Mouse (Mus musculus) stomach, postnatal 0 days (tissue): ENCODE results near the gene Gm28372. TPM values are rescaled to one million over a fixed set of nuclear protein-coding genes. Genes with fewer than 3 reads are reported as not detected.

Source experiments
- ATAC-seq: fragments of 200-750 bp; cut with Nextera tagmentation; 2 replicates; pipeline ENCODE4 v1.8.0; 2017; ENCODE audit not compliant: low FRiP score, low TSS enrichment
- DNase-seq: peaks from one replicate; pipeline ENCODE4 v3.0.0-alpha.2; 2016; ENCODE audit warnings: low spot score
- H3K27ac ChIP-seq: fragments of 300-500 bp; sonication (generic); replicated peaks from 2 replicates; pipeline ENCODE4 v1.5.1; 2014; ENCODE audit warnings: mild to moderate bottlenecking, control low read depth
- H3K27me3 ChIP-seq: fragments of 300-500 bp; sonication (generic); 2 replicates; pipeline ENCODE4 v1.6.1; 2014; ENCODE audit warnings: low read length; ENCODE audit not compliant: control insufficient read depth, insufficient read depth
- H3K36me3 ChIP-seq: fragments of 300-500 bp; sonication (generic); 2 replicates; pipeline ENCODE4 v1.6.1; 2014; ENCODE audit warnings: low read length, mixed read lengths; ENCODE audit not compliant: control insufficient read depth, insufficient read depth
- H3K4me1 ChIP-seq: fragments of 300-500 bp; sonication (generic); replicated peaks from 2 replicates; pipeline ENCODE4 v1.6.1; 2014; ENCODE audit warnings: antibody characterized with exemption; ENCODE audit not compliant: control insufficient read depth, insufficient read depth
- H3K4me2 ChIP-seq: fragments of 300-500 bp; sonication (generic); replicated peaks from 2 replicates; pipeline ENCODE4 v1.6.1; 2014; ENCODE audit warnings: low read depth, mild to moderate bottlenecking, control low read depth, moderate library complexity
- H3K4me3 ChIP-seq: fragments of 300-500 bp; sonication (generic); 2 replicates; pipeline ENCODE4 v1.5.1; 2014; ENCODE audit warnings: low read depth, low read length, control low read depth
- H3K9ac ChIP-seq: fragments of 300-500 bp; sonication (generic); 2 replicates; pipeline ENCODE4 v1.6.1; 2014; ENCODE audit warnings: mild to moderate bottlenecking, low read length, control low read depth, mixed read lengths
- H3K9me3 ChIP-seq: fragments of 300-500 bp; sonication (generic); 2 replicates; pipeline ENCODE4 v1.6.1; 2016; ENCODE audit warnings: low read length; ENCODE audit not compliant: control insufficient read depth
- CTCF ChIP-seq: IDR thresholded peaks from 2 replicates; pipeline ENCODE4 v1.5.1; 2016; ENCODE audit warnings: antibody characterized with exemption, low read depth, mild to moderate bottlenecking, moderate library complexity
- EP300 ChIP-seq: optimal IDR thresholded peaks from 2 replicates; pipeline ENCODE3; 2016; ENCODE audit warnings: antibody characterized with exemption
- WGBS: fragments of 180-500 bp; shearing (Covaris S2); extraction: QIAGEN DNeasy Blood & Tissue Kit; methylation state at CpG from one replicate; pipeline ENCODE4 v1.1.7; 2014; 5-methylcytosine and 5-hydroxymethylcytosine counted together
- polyA plus RNA-seq: library from polyadenylated mRNA; unstranded; fragments of >200 nt; fragmentation: Nextera tagmentation; extraction: Ambion mirVana; gene quantifications from 2 replicates; pipeline ENCODE4 v1.2.1, GENCODE M21; 2015

Gm28372 gene
- polyA plus RNA-seq = not detected in 2 replicates

GRCm38 (mm10) chr2:130404939-130405338, at the start of gene Gm28372, which contains the start of gene 1700020A23Rik:
Gene Gm28372 (plus strand): TSS chr2:130405239.
Gene 1700020A23Rik (plus strand): TSS chr2:130405259.
- Histone ChIP-seq H3K4me2 (no peak within 1 kb of the TSS), H3K27me3 (no peaks in the 10 kb centered on the region), H3K36me3 (no peaks in the 10 kb centered on the region), H3K9me3 (no peaks in the 10 kb centered on the region), H3K27ac (no peak within 1 kb of the TSS), H3K9ac (no peak within 1 kb of the TSS), H3K4me3 (no peak within 1 kb of the TSS), H3K4me1 (no peaks in the 10 kb centered on the region)
- WGBS = 89% methylated on average over 1 of the region's 1 CpGs
- ATAC-seq = no peak
- TF ChIP-seq CTCF (no peak), EP300 (no peak)
- no peak for DNase-seq

GRCm38 (mm10) chr2:130357551-130357950, 47.5 kb upstream of the Gm28372 start:
- Histone ChIP-seq H3K27ac (no peak overlapping the region), H3K4me3 (no peak overlapping the region), H3K27me3 (no peaks in the 10 kb centered on the region; the same call in 1 of the 2 replicates), H3K9me3 (no peaks in the 10 kb centered on the region), H3K36me3 (no peaks in the 10 kb centered on the region), H3K4me2 (no peak overlapping the region), H3K9ac (no peak overlapping the region), H3K4me1 (no peaks in the 10 kb centered on the region)
- ATAC-seq (no peak), DNase-seq (no peak)
- WGBS = 92% methylated on average over 5 of the region's 5 CpGs
- TF ChIP-seq EP300 (no peak), CTCF (no peak)

- ATAC-seq = no peak
- no peaks in the 10 kb centered on the region for H3K36me3 ChIP-seq
- WGBS = 16% methylated on average over 5 of the region's 5 CpGs
- no peaks in the 10 kb centered on the region; the same call in 1 of the 2 replicates for H3K27me3 ChIP-seq
- H3K9me3 ChIP-seq = no peaks in the 10 kb centered on the region
- no peak for TF ChIP-seq CTCF
- TF ChIP-seq EP300 = no peak
- no peak overlapping the region for H3K27ac ChIP-seq
- H3K4me3 ChIP-seq = no peak overlapping the region
- H3K9ac ChIP-seq = no peak overlapping the region
- H3K4me1 ChIP-seq = no peaks in the 10 kb centered on the region
- no peak for DNase-seq
- no peak overlapping the region for H3K4me2 ChIP-seq
Measured at GRCm38 (mm10) chr2:130358852-130359251, 46.2 kb upstream of the Gm28372 start.

GRCm38 (mm10) chr2:130362511-130363026, 42.5 kb upstream of the Gm28372 start:
- no peaks in the 10 kb centered on the region for H3K4me1 ChIP-seq
- no peaks in the 10 kb centered on the region for H3K36me3 ChIP-seq
- no peak overlapping the region for H3K27ac ChIP-seq
- no peak overlapping the region for H3K4me2 ChIP-seq
- ATAC-seq (no peak; the same call in 1 of the 2 replicates), DNase-seq (peak; percentile 72)
- no peaks in the 10 kb centered on the region for H3K9me3 ChIP-seq
- H3K27me3 ChIP-seq = no peaks in the 10 kb centered on the region; the same call in 1 of the 2 replicates
- TF ChIP-seq EP300 (no peak), CTCF (peak; percentile 85)
- H3K4me3 ChIP-seq = no peak overlapping the region
- no peak overlapping the region for H3K9ac ChIP-seq
- WGBS = 10% methylated on average over 14 of the region's 14 CpGs

GRCm38 (mm10) chr2:130365211-130366094, 39.6 kb upstream of the Gm28372 start:
- 0 out of 2 replicates have a peak overlapping the region, but pooled peaks have one; percentile 4 for H3K9ac ChIP-seq
- no peak overlapping the region for H3K27ac ChIP-seq
- TF ChIP-seq CTCF (peak; percentile 41), EP300 (no peak)
- peak overlapping the region; percentile 4; the same call in 1 of the 2 replicates for H3K4me3 ChIP-seq
- H3K27me3 ChIP-seq = no peaks in the 10 kb centered on the region; the same call in 1 of the 2 replicates
- no peaks in the 10 kb centered on the region for H3K9me3 ChIP-seq
- WGBS = 20% methylated on average over 28 of the region's 30 CpGs
- H3K36me3 ChIP-seq = no peaks in the 10 kb centered on the region
- ATAC-seq (no peak), DNase-seq (no peak)
- peak overlapping the region; percentile 35 for H3K4me2 ChIP-seq
- H3K4me1 ChIP-seq = no peaks in the 10 kb centered on the region
